Mouse (Mus musculus): ENCODE results near the gene Mpi.

Mpi gene

GRCm38 (mm10) chr9:57552139-57552887 lies at the start of gene Mpi:
TSS of gene Mpi (minus strand) at chr9:57552763.
- DNase-seq, result peak; percentile 59

GRCm38 (mm10) chr9:57602098-57602497 lies 49.5 kb upstream of the Mpi start:
- no peak for DNase-seq

GRCm38 (mm10) chr9:57601353-57601706 lies 48.8 kb upstream of the Mpi start:
- no peak for DNase-seq

GRCm38 (mm10) chr9:57600620-57601352 lies 48.2 kb upstream of the Mpi start:
- no peak for DNase-seq

GRCm38 (mm10) chr9:57598851-57599563 lies 46.4 kb upstream of the Mpi start:
- peak; percentile 79 for DNase-seq

- DNase-seq, result no peak
Measured at GRCm38 (mm10) chr9:57597929-57598382, 45.4 kb upstream of the Mpi start.

- DNase-seq, result no peak
Measured at GRCm38 (mm10) chr9:57597265-57597664, 44.7 kb upstream of the Mpi start.

GRCm38 (mm10) chr9:57594174-57594509 lies 41.6 kb upstream of the Mpi start:
- DNase-seq, result no peak

- peak; percentile 86 for DNase-seq
Measured at GRCm38 (mm10) chr9:57593454-57594173, 41.1 kb upstream of the Mpi start.

GRCm38 (mm10) chr9:57590726-57591125 lies 38.2 kb upstream of the Mpi start:
- no peak for DNase-seq

GRCm38 (mm10) chr9:57589224-57590126 lies 36.9 kb upstream of the Mpi start, which contains the start of gene Ulk3:
TSS of gene Ulk3 (plus strand) at chr9:57589452.
- DNase-seq, result peak; percentile 83

- DNase-seq, result no peak
Measured at GRCm38 (mm10) chr9:57584991-57585390, 32.4 kb upstream of the Mpi start.

GRCm38 (mm10) chr9:57577144-57577849 lies 24.7 kb upstream of the Mpi start:
- DNase-seq, result no peak

GRCm38 (mm10) chr9:57575577-57575976 lies 23.0 kb upstream of the Mpi start:
- no peak for DNase-seq

GRCm38 (mm10) chr9:57574397-57574796 lies 21.8 kb upstream of the Mpi start:
- no peak for DNase-seq

GRCm38 (mm10) chr9:57568500-57568899 lies 15.9 kb upstream of the Mpi start:
- DNase-seq, result peak; percentile 68

- peak; percentile 88 for DNase-seq
Measured at GRCm38 (mm10) chr9:57566846-57567245, 14.3 kb upstream of the Mpi start.

GRCm38 (mm10) chr9:57565741-57566221 lies 13.2 kb upstream of the Mpi start:
- DNase-seq, result peak; percentile 40

- peak; percentile 80 for DNase-seq
Measured at GRCm38 (mm10) chr9:57564609-57565008, 12.0 kb upstream of the Mpi start.

GRCm38 (mm10) chr9:57562896-57563372 lies 10.4 kb upstream of the Mpi start:
- peak; percentile 67 for DNase-seq

- DNase-seq, result peak; percentile 75
Measured at GRCm38 (mm10) chr9:57561711-57562099, 9.1 kb upstream of the Mpi start.

Data from kidney, adult 11 months (tissue).